Mouse (Mus musculus): ENCODE data around the gene Hps4.

DNA sequence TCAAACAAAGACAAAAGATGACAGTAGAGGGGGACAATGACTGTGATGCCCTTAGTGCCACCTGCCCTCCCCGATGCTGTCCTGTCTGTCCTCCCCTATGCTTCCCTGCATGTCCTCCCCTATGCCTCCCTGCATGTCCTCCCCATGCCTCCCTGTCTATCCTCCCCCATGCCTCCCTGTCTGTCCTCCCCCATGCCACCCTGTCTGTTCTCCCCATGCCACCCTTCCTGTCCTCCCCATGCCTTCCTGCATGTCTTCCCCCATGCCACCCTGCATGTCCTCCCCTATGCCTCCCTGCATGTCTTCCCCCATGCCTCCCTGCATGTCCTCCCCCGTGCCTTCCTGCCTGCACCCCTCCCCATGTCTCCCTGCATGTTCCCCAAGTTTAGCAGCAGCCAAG, 42.8 kb upstream of the Hps4 start:
- no peak for TF ChIP-seq POLR2A (IDR thresholded peaks at IDR 0.05; ENCODE audit: insufficient read depth, low read depth, low read length)
- no peak for TF ChIP-seq CTCF (IDR thresholded peaks at IDR 0.05; ENCODE audit: insufficient read depth, low read depth, low read length)

Measured in olfactory bulb, adult 2 months (tissue).